Mouse (Mus musculus) liver, postnatal 0 days (tissue): Measurements from ENCODE around the gene Prr5l.

Experiments
- CTCF ChIP-seq: sonication (generic); IDR thresholded peaks from 2 replicates; pipeline ENCODE4 v1.5.1; 2016; ENCODE audit warnings: antibody characterized with exemption, low read depth
- EP300 ChIP-seq: IDR thresholded peaks from 2 replicates; pipeline ENCODE4 v1.6.1; 2016; ENCODE audit warnings: antibody characterized with exemption, low read depth, mild to moderate bottlenecking

DNA sequence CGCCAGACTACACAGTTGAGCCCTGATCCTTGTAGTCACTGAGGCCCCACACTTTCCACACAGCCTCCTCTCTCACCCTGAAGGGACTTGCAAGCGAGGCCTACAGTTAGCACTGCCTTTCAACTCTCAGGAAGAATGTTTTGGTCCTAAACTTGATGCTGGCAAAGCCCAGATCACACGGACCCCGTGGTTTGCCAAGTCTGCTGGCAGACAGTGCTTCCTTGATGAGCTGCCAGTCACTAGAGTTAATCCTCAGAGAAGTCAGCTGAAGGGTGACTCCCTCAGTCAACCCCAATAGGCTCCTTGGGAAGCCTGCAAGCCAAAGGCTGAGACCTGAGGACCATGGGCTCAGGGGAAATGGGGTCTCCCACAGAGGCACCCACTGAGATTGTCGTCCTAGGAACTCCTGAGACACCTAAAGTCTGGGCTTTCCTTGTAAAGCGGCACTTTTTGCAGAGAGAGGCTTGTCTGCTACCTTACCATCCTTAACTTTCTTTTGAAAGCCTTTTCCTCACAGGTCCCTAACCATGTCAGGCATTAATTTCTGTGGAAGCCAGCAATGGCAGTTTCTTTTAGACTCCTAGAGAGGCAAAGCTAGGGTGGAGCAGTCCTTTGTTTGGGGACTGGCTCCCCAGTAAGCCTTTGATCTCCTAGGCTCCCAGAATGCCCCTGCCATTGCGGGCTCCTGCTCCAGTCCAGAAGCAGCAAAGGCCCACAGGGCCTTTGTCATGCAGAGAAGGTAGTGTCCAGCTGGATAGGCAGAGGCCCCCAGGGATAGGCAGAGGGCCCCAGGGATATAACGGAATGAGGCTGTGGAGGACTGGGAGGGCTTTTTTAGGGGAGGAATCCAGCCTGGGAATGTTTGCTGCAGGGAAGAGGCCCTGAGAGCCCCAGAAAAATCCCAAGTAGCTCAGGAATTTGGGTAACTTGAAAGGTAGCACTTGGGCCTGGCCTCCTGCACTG is 160.2 kb downstream of the Prr5l start:
- TF ChIP-seq CTCF (no peak), EP300 (no peak)
